Mouse (Mus musculus): ENCODE data around the gene Nfix. TPM values are rescaled to one million over a fixed set of nuclear protein-coding genes. Genes with fewer than 3 reads are reported as not detected.

Gene Nfix
- polyA plus RNA-seq, 1 experiment, result 18.2 TPM

- no peaks in the 10 kb centered on the region for H3K36me3 ChIP-seq (ENCODE audit: control insufficient read depth, insufficient read depth, low read length)
- no peak for TF ChIP-seq POLR2A (IDR thresholded peaks at IDR 0.05; ENCODE audit: control insufficient read depth, extremely low read depth, insufficient read depth, low read length, poor library complexity)
- no peak for TF ChIP-seq CTCF (IDR thresholded peaks at IDR 0.05; ENCODE audit: borderline replicate concordance, control insufficient read depth, extremely low read depth, insufficient read depth, low read length, poor library complexity)
- H3K4me1 ChIP-seq (replicated peaks; ENCODE audit: control insufficient read depth, insufficient read depth, low read length), result peaks cover 30% of the 10 kb centered on the region
- no peak overlapping the region for H3K4me3 ChIP-seq (ENCODE audit: control insufficient read depth, insufficient read depth, low read length)
- H3K27ac ChIP-seq (ENCODE audit: control insufficient read depth, insufficient read depth, low read length), result no peak overlapping the region
- WGBS, result 36% methylated on average over 9 of the region's 9 CpGs
- H3K27me3 ChIP-seq (ENCODE audit: control insufficient read depth, insufficient read depth, low read length), result no peaks in the 10 kb centered on the region
- peak; percentile 9 for DNase-seq
Observed at GRCm38 (mm10) chr8:84724683-84725082, 75.5 kb downstream of the Nfix start.

- Histone ChIP-seq H3K36me3 (ENCODE audit: control insufficient read depth, insufficient read depth, low read length) (no peaks in the 10 kb centered on the region), H3K27ac (ENCODE audit: control insufficient read depth, insufficient read depth, low read length) (peak overlapping the region; percentile 26; the same call in 1 of the 2 replicates), H3K27me3 (ENCODE audit: control insufficient read depth, insufficient read depth, low read length) (no peaks in the 10 kb centered on the region), H3K4me3 (ENCODE audit: control insufficient read depth, insufficient read depth, low read length) (peak overlapping the region; percentile 18), H3K4me1 (replicated peaks; ENCODE audit: control insufficient read depth, insufficient read depth, low read length) (peaks cover 30% of the 10 kb centered on the region)
- TF ChIP-seq POLR2A (IDR thresholded peaks at IDR 0.05; ENCODE audit: control insufficient read depth, extremely low read depth, insufficient read depth, low read length, poor library complexity) (no peak), CTCF (IDR thresholded peaks at IDR 0.05; ENCODE audit: borderline replicate concordance, control insufficient read depth, extremely low read depth, insufficient read depth, low read length, poor library complexity) (no peak)
- WGBS, result 18% methylated on average over 7 of the region's 7 CpGs
- DNase-seq, result peak; percentile 37
Observed at GRCm38 (mm10) chr8:84723571-84723900, 76.6 kb downstream of the Nfix start.

GRCm38 (mm10) chr8:84722850-84723570 is 77.1 kb downstream of the Nfix start, which contains the start of gene G430095P16Rik:
Gene G430095P16Rik, plus strand, starts transcription at chr8:84723007.
- H3K4me1 ChIP-seq (replicated peaks; ENCODE audit: control insufficient read depth, insufficient read depth, low read length), result peaks cover 30% of the 10 kb centered on the region
- 9% methylated on average over 10 of the region's 10 CpGs for WGBS
- DNase-seq, result peak; percentile 56
- peak within 1 kb of the TSS; percentile 26; the same call in 1 of the 2 replicates for H3K27ac ChIP-seq (ENCODE audit: control insufficient read depth, insufficient read depth, low read length)
- TF ChIP-seq POLR2A (IDR thresholded peaks at IDR 0.05; ENCODE audit: control insufficient read depth, extremely low read depth, insufficient read depth, low read length, poor library complexity) (no peak), CTCF (IDR thresholded peaks at IDR 0.05; ENCODE audit: borderline replicate concordance, control insufficient read depth, extremely low read depth, insufficient read depth, low read length, poor library complexity) (no peak)
- peak within 1 kb of the TSS; percentile 18 for H3K4me3 ChIP-seq (ENCODE audit: control insufficient read depth, insufficient read depth, low read length)
- H3K27me3 ChIP-seq (ENCODE audit: control insufficient read depth, insufficient read depth, low read length), result no peaks in the 10 kb centered on the region
- no peaks in the 10 kb centered on the region for H3K36me3 ChIP-seq (ENCODE audit: control insufficient read depth, insufficient read depth, low read length)

- H3K27me3 ChIP-seq (ENCODE audit: control insufficient read depth, insufficient read depth, low read length), result no peaks in the 10 kb centered on the region
- TF ChIP-seq CTCF (IDR thresholded peaks at IDR 0.05; ENCODE audit: borderline replicate concordance, control insufficient read depth, extremely low read depth, insufficient read depth, low read length, poor library complexity), result no peak; the same call in 1 of the 2 replicates
- TF ChIP-seq POLR2A (IDR thresholded peaks at IDR 0.05; ENCODE audit: control insufficient read depth, extremely low read depth, insufficient read depth, low read length, poor library complexity), result no peak
- no peak overlapping the region for H3K4me3 ChIP-seq (ENCODE audit: control insufficient read depth, insufficient read depth, low read length)
- DNase-seq, result no peak
- H3K36me3 ChIP-seq (ENCODE audit: control insufficient read depth, insufficient read depth, low read length), result no peaks in the 10 kb centered on the region
- peaks cover 30% of the 10 kb centered on the region for H3K4me1 ChIP-seq (replicated peaks; ENCODE audit: control insufficient read depth, insufficient read depth, low read length)
- H3K27ac ChIP-seq (ENCODE audit: control insufficient read depth, insufficient read depth, low read length), result peak overlapping the region; percentile 26; the same call in 1 of the 2 replicates
- WGBS, result 53% methylated on average over 6 of the region's 6 CpGs
Observed at GRCm38 (mm10) chr8:84722530-84722849, 77.7 kb downstream of the Nfix start.

- no peak for TF ChIP-seq CTCF (IDR thresholded peaks at IDR 0.05; ENCODE audit: borderline replicate concordance, control insufficient read depth, extremely low read depth, insufficient read depth, low read length, poor library complexity)
- TF ChIP-seq POLR2A (IDR thresholded peaks at IDR 0.05; ENCODE audit: control insufficient read depth, extremely low read depth, insufficient read depth, low read length, poor library complexity), result no peak
- Histone ChIP-seq H3K27ac (ENCODE audit: control insufficient read depth, insufficient read depth, low read length) (no peak overlapping the region), H3K4me3 (ENCODE audit: control insufficient read depth, insufficient read depth, low read length) (no peak overlapping the region), H3K4me1 (replicated peaks; ENCODE audit: control insufficient read depth, insufficient read depth, low read length) (peaks cover 18% of the 10 kb centered on the region), H3K36me3 (ENCODE audit: control insufficient read depth, insufficient read depth, low read length) (no peaks in the 10 kb centered on the region), H3K27me3 (ENCODE audit: control insufficient read depth, insufficient read depth, low read length) (no peaks in the 10 kb centered on the region)
- 95% methylated on average over 5 of the region's 5 CpGs for WGBS
- DNase-seq, result no peak
Observed at GRCm38 (mm10) chr8:84718959-84719690, 81.0 kb downstream of the Nfix start.

GRCm38 (mm10) chr8:84718476-84718875 is 81.7 kb downstream of the Nfix start:
- DNase-seq, result no peak
- no peak overlapping the region for H3K4me3 ChIP-seq (ENCODE audit: control insufficient read depth, insufficient read depth, low read length)
- H3K4me1 ChIP-seq (replicated peaks; ENCODE audit: control insufficient read depth, insufficient read depth, low read length), result peaks cover 11% of the 10 kb centered on the region
- WGBS, result 97% methylated on average over 5 of the region's 5 CpGs
- no peaks in the 10 kb centered on the region for H3K36me3 ChIP-seq (ENCODE audit: control insufficient read depth, insufficient read depth, low read length)
- no peak for TF ChIP-seq CTCF (IDR thresholded peaks at IDR 0.05; ENCODE audit: borderline replicate concordance, control insufficient read depth, extremely low read depth, insufficient read depth, low read length, poor library complexity)
- H3K27me3 ChIP-seq (ENCODE audit: control insufficient read depth, insufficient read depth, low read length), result no peaks in the 10 kb centered on the region
- no peak overlapping the region for H3K27ac ChIP-seq (ENCODE audit: control insufficient read depth, insufficient read depth, low read length)

Data from thymus, adult 2 months (tissue).